Mouse (Mus musculus) liver, embryonic 13.5 days (tissue): ENCODE measurements around the gene Apex1. TPM values are rescaled to one million over a fixed set of nuclear protein-coding genes. Genes with fewer than 3 reads are reported as not detected.

ENCODE experiments used
- ATAC-seq: fragments of 200-750 bp; cut with Nextera tagmentation; 2 replicates; pipeline ENCODE4 v1.8.0; 2017; ENCODE audit warnings: low read depth, mild to moderate bottlenecking, moderate number of reproducible peaks, moderate library complexity
- DNase-seq: peaks from one replicate; pipeline ENCODE4 v3.0.0; 2022
- H3K27ac ChIP-seq: fragments of 300-500 bp; sonication (generic); 2 replicates; pipeline ENCODE4 v1.5.1; 2015; ENCODE audit warnings: moderate library complexity, mild to moderate bottlenecking, inconsistent platforms
- H3K27me3 ChIP-seq: fragments of 300-500 bp; sonication (generic); 2 replicates; pipeline ENCODE4 v1.6.1; 2015; ENCODE audit warnings: mild to moderate bottlenecking, inconsistent platforms
- H3K36me3 ChIP-seq: fragments of 300-500 bp; sonication (generic); 2 replicates; pipeline ENCODE4 v1.6.1; 2015; ENCODE audit warnings: mild to moderate bottlenecking, inconsistent platforms
- H3K4me1 ChIP-seq: fragments of 300-500 bp; sonication (generic); replicated peaks from 2 replicates; pipeline ENCODE4 v1.6.1; 2015; ENCODE audit warnings: inconsistent platforms
- H3K4me2 ChIP-seq: fragments of 300-500 bp; sonication (generic); 2 replicates; pipeline ENCODE4 v1.6.1; 2015; ENCODE audit warnings: inconsistent platforms, mild to moderate bottlenecking, moderate library complexity
- H3K4me3 ChIP-seq: fragments of 300-500 bp; sonication (generic); replicated peaks from 2 replicates; pipeline ENCODE4 v1.5.1; 2015; ENCODE audit warnings: mild to moderate bottlenecking, inconsistent platforms
- H3K9ac ChIP-seq: fragments of 300-500 bp; sonication (generic); 2 replicates; pipeline ENCODE4 v1.6.1; 2015; ENCODE audit warnings: mild to moderate bottlenecking, inconsistent platforms
- H3K9me3 ChIP-seq: fragments of 300-500 bp; sonication (generic); replicated peaks from 2 replicates; pipeline ENCODE4 v1.6.1; 2016; ENCODE audit warnings: inconsistent platforms
- WGBS: fragments of 180-500 bp; shearing (Covaris S2); methylation state at CpG from one replicate; pipeline ENCODE4 v1.1.7; 2015; ENCODE audit not compliant: insufficient replicate concordance; 5-methylcytosine and 5-hydroxymethylcytosine counted together
- polyA plus RNA-seq: library from polyadenylated mRNA; unstranded; fragments of >200 nt; fragmentation: Nextera tagmentation; extraction: Ambion mirVana; gene quantifications from 2 replicates; pipeline ENCODE4 v1.2.1, GENCODE M21; 2015

Gene Apex1
- 116 and 131 TPM in 2 replicates for polyA plus RNA-seq

GRCm38 (mm10) chr14:50924281-50925064 is at the start of gene Apex1, which contains the start of gene Osgep:
Gene Apex1 (plus strand): TSS chr14:50924968.
Gene Osgep (minus strand): TSS chr14:50924893.
- Histone ChIP-seq H3K4me1 (peaks cover 48% of the 10 kb centered on the region), H3K36me3 (peaks cover 40% of the 10 kb centered on the region), H3K9ac (peak within 1 kb of the TSS; percentile 85), H3K9me3 (no peaks in the 10 kb centered on the region), H3K4me3 (peak within 1 kb of the TSS; percentile 78), H3K27ac (peak within 1 kb of the TSS; percentile 88), H3K4me2 (peak within 1 kb of the TSS; percentile 98), H3K27me3 (no peaks in the 10 kb centered on the region)
- under 1% methylated on average over 57 of the region's 57 CpGs for WGBS
- peak; percentile 90 for ATAC-seq
- DNase-seq: peak; percentile 96

GRCm38 (mm10) chr14:50875175-50875574 is 49.6 kb upstream of the Apex1 start:
- Histone ChIP-seq H3K36me3 (no peaks in the 10 kb centered on the region), H3K9ac (no peak overlapping the region), H3K27me3 (no peaks in the 10 kb centered on the region), H3K4me1 (peaks cover 13% of the 10 kb centered on the region), H3K9me3 (no peaks in the 10 kb centered on the region), H3K4me3 (no peak overlapping the region), H3K27ac (no peak overlapping the region), H3K4me2 (no peak overlapping the region)
- DNase-seq: no peak
- no peak for ATAC-seq
- 67% methylated on average over 3 of the region's 3 CpGs for WGBS

GRCm38 (mm10) chr14:50875591-50876230 is 49.1 kb upstream of the Apex1 start:
- 58% methylated on average over 6 of the region's 6 CpGs for WGBS
- Histone ChIP-seq H3K36me3 (no peaks in the 10 kb centered on the region), H3K27ac (no peak overlapping the region), H3K4me2 (no peak overlapping the region), H3K9me3 (no peaks in the 10 kb centered on the region), H3K4me3 (no peak overlapping the region), H3K9ac (no peak overlapping the region), H3K27me3 (no peaks in the 10 kb centered on the region), H3K4me1 (peaks cover 8% of the 10 kb centered on the region)
- DNase-seq: no peak
- ATAC-seq: no peak

- peaks cover 6% of the 10 kb centered on the region; the same call in 1 of the 2 replicates for H3K4me1 ChIP-seq
- no peak for ATAC-seq
- WGBS: 69% methylated on average over 6 of the region's 6 CpGs
- no peaks in the 10 kb centered on the region for H3K27me3 ChIP-seq
- H3K4me3 ChIP-seq: no peak overlapping the region
- no peaks in the 10 kb centered on the region for H3K36me3 ChIP-seq
- no peaks in the 10 kb centered on the region for H3K9me3 ChIP-seq
- DNase-seq: no peak
- H3K27ac ChIP-seq: no peak overlapping the region
- no peak overlapping the region for H3K4me2 ChIP-seq
- no peak overlapping the region for H3K9ac ChIP-seq
Measured at GRCm38 (mm10) chr14:50876236-50876950, 48.4 kb upstream of the Apex1 start.

GRCm38 (mm10) chr14:50891621-50892020 is 33.1 kb upstream of the Apex1 start:
- no peaks in the 10 kb centered on the region for H3K36me3 ChIP-seq
- H3K4me1 ChIP-seq: peaks cover 3% of the 10 kb centered on the region
- H3K9me3 ChIP-seq: no peaks in the 10 kb centered on the region
- no peak overlapping the region for H3K27ac ChIP-seq
- H3K4me2 ChIP-seq: no peak overlapping the region
- peaks cover 9% of the 10 kb centered on the region for H3K27me3 ChIP-seq
- no peak overlapping the region for H3K9ac ChIP-seq
- 83% methylated on average over 8 of the region's 8 CpGs for WGBS
- H3K4me3 ChIP-seq: no peak overlapping the region
- ATAC-seq (no peak), DNase-seq (no peak)

- Histone ChIP-seq H3K36me3 (no peaks in the 10 kb centered on the region), H3K27me3 (peaks cover 14% of the 10 kb centered on the region), H3K27ac (no peak overlapping the region), H3K4me2 (no peak overlapping the region), H3K4me3 (no peak overlapping the region), H3K9me3 (no peaks in the 10 kb centered on the region), H3K9ac (no peak overlapping the region), H3K4me1 (peaks cover 7% of the 10 kb centered on the region)
- DNase-seq: no peak
- ATAC-seq: no peak
- 67% methylated on average over 7 of the region's 7 CpGs for WGBS
Measured at GRCm38 (mm10) chr14:50892091-50892490, 32.7 kb upstream of the Apex1 start.

- no peak for ATAC-seq
- H3K27ac ChIP-seq: no peak overlapping the region
- H3K4me1 ChIP-seq: peaks cover 8% of the 10 kb centered on the region
- no peaks in the 10 kb centered on the region for H3K9me3 ChIP-seq
- H3K36me3 ChIP-seq: no peaks in the 10 kb centered on the region
- H3K27me3 ChIP-seq: peaks cover 20% of the 10 kb centered on the region
- no peak for DNase-seq
- H3K9ac ChIP-seq: no peak overlapping the region
- no peak overlapping the region for H3K4me3 ChIP-seq
- WGBS: 64% methylated on average over 22 of the region's 22 CpGs
- no peak overlapping the region for H3K4me2 ChIP-seq
Measured at GRCm38 (mm10) chr14:50892541-50893459, 32.0 kb upstream of the Apex1 start.

GRCm38 (mm10) chr14:50895407-50895806 is 29.4 kb upstream of the Apex1 start:
- no peak overlapping the region for H3K4me2 ChIP-seq
- H3K4me1 ChIP-seq: peaks cover 8% of the 10 kb centered on the region
- H3K9ac ChIP-seq: no peak overlapping the region
- H3K4me3 ChIP-seq: no peak overlapping the region
- peaks cover 20% of the 10 kb centered on the region for H3K27me3 ChIP-seq
- ATAC-seq (no peak), DNase-seq (no peak)
- no peaks in the 10 kb centered on the region for H3K36me3 ChIP-seq
- no peaks in the 10 kb centered on the region for H3K9me3 ChIP-seq
- no peak overlapping the region for H3K27ac ChIP-seq

- ATAC-seq (peak; percentile 57), DNase-seq (no peak)
- peaks cover 8% of the 10 kb centered on the region for H3K4me1 ChIP-seq
- 20% methylated on average over 19 of the region's 19 CpGs for WGBS
- peak overlapping the region; percentile 64 for H3K4me2 ChIP-seq
- no peaks in the 10 kb centered on the region for H3K9me3 ChIP-seq
- peak overlapping the region; percentile 45 for H3K4me3 ChIP-seq
- no peaks in the 10 kb centered on the region for H3K36me3 ChIP-seq
- no peak overlapping the region for H3K27ac ChIP-seq
- H3K27me3 ChIP-seq: peaks cover 20% of the 10 kb centered on the region
- H3K9ac ChIP-seq: peak overlapping the region; percentile 49
Measured at GRCm38 (mm10) chr14:50895985-50896746, 28.6 kb upstream of the Apex1 start.

- Histone ChIP-seq H3K27ac (no peak overlapping the region), H3K4me2 (peak overlapping the region; percentile 64), H3K27me3 (peaks cover 20% of the 10 kb centered on the region), H3K4me1 (peaks cover 8% of the 10 kb centered on the region), H3K9me3 (no peaks in the 10 kb centered on the region), H3K9ac (peak overlapping the region; percentile 49), H3K36me3 (no peaks in the 10 kb centered on the region), H3K4me3 (peak overlapping the region; percentile 45)
- 21% methylated on average over 23 of the region's 23 CpGs for WGBS
- ATAC-seq (0 out of 2 replicates have a peak, but pooled peaks have one; percentile 22), DNase-seq (no peak)
Measured at GRCm38 (mm10) chr14:50896747-50897373, 27.9 kb upstream of the Apex1 start.
